Mouse (Mus musculus) embryonic facial prominence, embryonic 15.5 days (tissue): ENCODE data around the gene Tmed9. TPM values are rescaled to one million over a fixed set of nuclear protein-coding genes. Genes with fewer than 3 reads are reported as not detected.

ENCODE experiments used
- ATAC-seq: fragments of 200-750 bp; cut with Nextera tagmentation; 2 replicates; pipeline ENCODE4 v1.8.0; 2017; ENCODE audit warnings: low read depth, moderate TSS enrichment; ENCODE audit not compliant: insufficient number of reproducible peaks, low FRiP score, low TSS enrichment
- H3K27ac ChIP-seq: fragments of 300-500 bp; sonication (generic); replicated peaks from 2 replicates; pipeline ENCODE4 v1.5.1; 2015; ENCODE audit warnings: mild to moderate bottlenecking, inconsistent platforms
- H3K27me3 ChIP-seq: fragments of 300-500 bp; sonication (generic); 2 replicates; pipeline ENCODE4 v1.6.1; 2015; ENCODE audit warnings: inconsistent platforms
- H3K36me3 ChIP-seq: fragments of 300-500 bp; sonication (generic); 2 replicates; pipeline ENCODE4 v1.6.1; 2015; ENCODE audit warnings: mild to moderate bottlenecking, inconsistent platforms
- H3K4me1 ChIP-seq: fragments of 300-500 bp; sonication (generic); 2 replicates; pipeline ENCODE4 v1.6.1; 2015; ENCODE audit warnings: inconsistent platforms
- H3K4me2 ChIP-seq: fragments of 300-500 bp; sonication (generic); replicated peaks from 2 replicates; pipeline ENCODE4 v1.6.1; 2015; ENCODE audit warnings: mild to moderate bottlenecking, inconsistent platforms
- H3K4me3 ChIP-seq: fragments of 300-500 bp; sonication (generic); replicated peaks from 2 replicates; pipeline ENCODE4 v1.5.1; 2015; ENCODE audit warnings: mild to moderate bottlenecking, inconsistent platforms
- H3K9ac ChIP-seq: fragments of 300-500 bp; sonication (generic); 2 replicates; pipeline ENCODE4 v1.6.1; 2015; ENCODE audit warnings: inconsistent platforms
- H3K9me3 ChIP-seq: fragments of 300-500 bp; sonication (generic); replicated peaks from 2 replicates; pipeline ENCODE4 v1.6.1; 2016; ENCODE audit warnings: inconsistent platforms
- WGBS: fragments of 180-500 bp; shearing (Covaris S2); methylation state at CpG from one replicate; pipeline ENCODE4 v1.1.7; 2015; 5-methylcytosine and 5-hydroxymethylcytosine counted together
- polyA plus RNA-seq: library from polyadenylated mRNA; unstranded; fragments of >200 nt; fragmentation: Nextera tagmentation; extraction: Ambion mirVana; gene quantifications from 2 replicates; pipeline ENCODE4 v1.2.1, GENCODE M21; 2015

Gene Tmed9
- polyA plus RNA-seq, 1 experiment from 2014 or later, result 163 TPM

DNA sequence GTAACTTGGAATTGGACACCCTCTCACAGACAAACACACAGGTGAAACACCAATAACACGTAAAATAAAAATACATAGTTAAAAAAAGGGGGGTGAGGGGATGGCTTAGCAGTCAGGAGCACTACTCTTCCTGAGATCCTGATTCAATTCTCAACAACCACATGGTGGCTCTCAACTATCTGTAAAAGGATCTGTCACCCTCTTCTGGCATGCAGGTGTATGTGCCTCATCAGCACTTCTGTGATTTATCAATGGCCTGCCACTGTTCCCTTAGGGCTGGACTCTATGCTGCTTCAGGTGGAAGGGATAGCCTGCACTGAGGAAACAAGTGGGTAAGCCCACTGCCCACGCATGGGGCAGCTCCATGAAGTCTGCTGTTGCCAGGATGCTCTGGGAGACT lies 32.6 kb upstream of the Tmed9 start:
- no peak for ATAC-seq
- H3K27me3 ChIP-seq, result no peaks in the 10 kb centered on the region
- peaks cover 87% of the 10 kb centered on the region for H3K36me3 ChIP-seq
- H3K4me2 ChIP-seq, result no peak overlapping the region
- H3K27ac ChIP-seq, result no peak overlapping the region
- 0 out of 2 replicates have a peak, but pooled peaks cover 5% of the 10 kb centered on the region for H3K4me1 ChIP-seq
- WGBS, result 90% methylated on average over 2 of the region's 2 CpGs
- no peaks in the 10 kb centered on the region for H3K9me3 ChIP-seq
- no peak overlapping the region for H3K9ac ChIP-seq
- no peak overlapping the region for H3K4me3 ChIP-seq

DNA sequence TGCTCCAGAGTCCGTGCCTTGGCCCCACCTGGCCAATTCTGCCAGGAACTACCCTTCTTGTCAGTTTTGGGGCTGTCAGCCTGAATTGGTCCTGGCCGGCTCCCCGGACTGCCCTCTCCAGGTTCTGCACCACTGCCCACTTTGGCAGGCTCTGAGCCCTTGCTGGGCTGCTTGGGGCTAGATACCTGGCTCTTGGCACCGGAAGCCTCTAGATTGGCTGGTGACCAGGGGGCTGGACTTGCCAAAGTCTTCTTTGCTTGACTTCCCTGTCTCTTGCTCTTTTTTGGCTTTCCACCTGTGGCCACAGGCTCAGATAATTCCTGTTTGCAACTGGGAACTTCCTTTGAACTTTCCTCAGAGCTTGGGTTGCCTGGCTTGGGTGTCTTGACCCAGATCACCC lies 30.6 kb upstream of the Tmed9 start:
- H3K4me3 ChIP-seq, result no peak overlapping the region
- H3K4me2 ChIP-seq, result no peak overlapping the region
- no peaks in the 10 kb centered on the region for H3K27me3 ChIP-seq
- H3K4me1 ChIP-seq, result no peaks in the 10 kb centered on the region
- WGBS, result 96% methylated on average over 4 of the region's 4 CpGs
- H3K36me3 ChIP-seq, result peaks cover 100% of the 10 kb centered on the region
- no peak for ATAC-seq
- H3K9me3 ChIP-seq, result no peaks in the 10 kb centered on the region
- H3K9ac ChIP-seq, result no peak overlapping the region
- no peak overlapping the region for H3K27ac ChIP-seq

GRCm38 (mm10) chr13:55543447-55543846 lies 30.1 kb upstream of the Tmed9 start:
- ATAC-seq, result no peak
- Histone ChIP-seq H3K27ac (no peak overlapping the region), H3K4me3 (no peak overlapping the region), H3K4me1 (no peaks in the 10 kb centered on the region), H3K4me2 (no peak overlapping the region), H3K9me3 (no peaks in the 10 kb centered on the region), H3K36me3 (peaks cover 100% of the 10 kb centered on the region), H3K9ac (no peak overlapping the region), H3K27me3 (no peaks in the 10 kb centered on the region)
- WGBS, result 88% methylated on average over 8 of the region's 8 CpGs

GRCm38 (mm10) chr13:55544792-55545191 lies 28.7 kb upstream of the Tmed9 start:
- H3K9ac ChIP-seq, result no peak overlapping the region
- H3K9me3 ChIP-seq, result no peaks in the 10 kb centered on the region
- no peak overlapping the region for H3K27ac ChIP-seq
- no peaks in the 10 kb centered on the region for H3K4me1 ChIP-seq
- 93% methylated on average over 6 of the region's 6 CpGs for WGBS
- no peak overlapping the region for H3K4me3 ChIP-seq
- peaks cover 100% of the 10 kb centered on the region for H3K36me3 ChIP-seq
- no peak overlapping the region for H3K4me2 ChIP-seq
- H3K27me3 ChIP-seq, result no peaks in the 10 kb centered on the region
- no peak for ATAC-seq

DNA sequence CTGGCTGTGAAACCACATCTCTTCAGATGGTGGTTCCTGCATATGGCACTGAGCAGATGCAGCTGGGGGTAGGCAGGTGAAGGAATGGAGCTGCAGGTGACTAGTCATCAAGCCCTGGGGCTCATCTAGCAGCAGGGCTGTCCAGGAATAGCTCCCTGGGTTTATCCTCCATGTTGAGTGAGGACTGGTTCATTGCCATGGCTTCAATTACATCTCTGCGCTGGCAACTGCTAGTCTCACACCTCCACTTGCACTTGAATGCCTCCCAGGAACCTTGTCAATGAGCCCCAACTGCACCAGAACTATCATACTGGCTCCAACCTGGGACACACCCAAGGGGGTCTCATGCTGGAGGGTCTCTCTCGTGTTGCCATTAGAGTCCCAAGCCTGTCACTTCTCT lies 25.6 kb upstream of the Tmed9 start:
- peaks cover 93% of the 10 kb centered on the region for H3K36me3 ChIP-seq
- H3K4me3 ChIP-seq, result no peak overlapping the region
- ATAC-seq, result no peak
- H3K4me2 ChIP-seq, result no peak overlapping the region
- H3K27ac ChIP-seq, result no peak overlapping the region
- no peaks in the 10 kb centered on the region for H3K4me1 ChIP-seq
- H3K27me3 ChIP-seq, result no peaks in the 10 kb centered on the region
- 84% methylated on average over 2 of the region's 2 CpGs for WGBS
- no peak overlapping the region for H3K9ac ChIP-seq
- no peaks in the 10 kb centered on the region for H3K9me3 ChIP-seq

DNA sequence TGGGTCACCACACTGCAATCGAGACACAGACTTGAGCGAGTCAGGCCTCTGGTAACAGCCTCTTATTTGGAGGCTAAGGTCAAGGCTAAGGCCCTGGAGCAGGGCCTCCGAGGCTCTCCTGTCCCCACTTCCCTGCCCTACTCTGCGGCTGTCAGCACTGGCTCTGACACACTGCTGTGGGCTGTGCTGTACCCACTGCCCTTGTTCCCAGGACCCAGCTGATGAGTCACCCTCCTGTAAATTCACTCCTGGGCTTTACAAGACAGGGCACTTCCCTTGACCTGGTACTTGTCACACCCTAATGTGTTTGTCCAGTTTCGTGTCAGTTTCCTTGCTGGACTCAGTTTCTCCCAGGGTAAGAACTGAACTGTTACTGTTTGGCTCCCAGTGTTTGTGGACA lies 25.1 kb upstream of the Tmed9 start:
- Histone ChIP-seq H3K27ac (no peak overlapping the region), H3K9me3 (no peaks in the 10 kb centered on the region)
- WGBS, result 91% methylated on average over 5 of the region's 5 CpGs

GRCm38 (mm10) chr13:55549061-55549460 lies 24.5 kb upstream of the Tmed9 start:
- no peak overlapping the region for H3K4me3 ChIP-seq
- H3K27ac ChIP-seq, result no peak overlapping the region
- H3K9me3 ChIP-seq, result no peaks in the 10 kb centered on the region
- no peaks in the 10 kb centered on the region for H3K4me1 ChIP-seq
- no peaks in the 10 kb centered on the region for H3K27me3 ChIP-seq
- peaks cover 93% of the 10 kb centered on the region for H3K36me3 ChIP-seq
- ATAC-seq, result no peak
- WGBS, result 85% methylated on average over 15 of the region's 15 CpGs
- no peak overlapping the region for H3K4me2 ChIP-seq
- no peak overlapping the region for H3K9ac ChIP-seq

More for the DNA sequence above, 25.1 kb upstream of the Tmed9 start:
- no peaks in the 10 kb centered on the region for H3K27me3 ChIP-seq
- H3K9ac ChIP-seq, result no peak overlapping the region
- no peak overlapping the region for H3K4me3 ChIP-seq
- no peak overlapping the region for H3K4me2 ChIP-seq
- peaks cover 93% of the 10 kb centered on the region for H3K36me3 ChIP-seq
- no peak for ATAC-seq
- H3K4me1 ChIP-seq, result no peaks in the 10 kb centered on the region

GRCm38 (mm10) chr13:55555921-55556320 lies 17.6 kb upstream of the Tmed9 start:
- 91% methylated on average over 9 of the region's 9 CpGs for WGBS
- Histone ChIP-seq H3K27me3 (no peaks in the 10 kb centered on the region), H3K4me3 (no peak overlapping the region), H3K4me2 (no peak overlapping the region), H3K36me3 (peaks cover 57% of the 10 kb centered on the region), H3K9me3 (no peaks in the 10 kb centered on the region), H3K9ac (no peak overlapping the region), H3K27ac (no peak overlapping the region), H3K4me1 (no peaks in the 10 kb centered on the region)
- no peak for ATAC-seq

DNA sequence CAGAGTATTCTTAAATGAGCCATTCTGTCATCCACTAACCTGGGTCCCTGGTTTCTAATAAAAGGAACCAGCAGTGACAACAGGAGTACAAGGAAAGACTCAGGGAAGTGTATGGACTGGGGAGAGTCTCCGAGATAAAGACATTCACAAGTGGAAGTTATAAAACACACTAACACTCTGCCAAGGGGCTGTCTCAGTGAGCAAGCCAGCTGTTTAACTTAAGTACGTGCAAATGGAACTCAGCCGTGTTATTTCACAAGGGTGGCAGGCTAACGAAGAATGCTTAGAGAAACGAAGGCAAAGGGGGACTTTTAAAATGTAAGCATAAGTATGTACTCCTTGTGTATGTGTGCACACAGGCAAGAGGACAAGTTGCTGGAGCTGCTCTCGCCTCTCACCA lies 16.0 kb upstream of the Tmed9 start:
- peaks cover 50% of the 10 kb centered on the region for H3K36me3 ChIP-seq

GRCm38 (mm10) chr13:55563266-55563879 lies 10.2 kb upstream of the Tmed9 start:
- H3K4me2 ChIP-seq, result no peak overlapping the region
- ATAC-seq, result no peak
- H3K27ac ChIP-seq, result no peak overlapping the region
- no peaks in the 10 kb centered on the region for H3K27me3 ChIP-seq
- peaks cover 21% of the 10 kb centered on the region for H3K36me3 ChIP-seq
- H3K9me3 ChIP-seq, result no peaks in the 10 kb centered on the region
- WGBS, result 55% methylated on average over 7 of the region's 7 CpGs
- no peak overlapping the region for H3K4me3 ChIP-seq
- H3K9ac ChIP-seq, result no peak overlapping the region
- no peaks in the 10 kb centered on the region; the same call in 1 of the 2 replicates for H3K4me1 ChIP-seq

More for the DNA sequence above, 16.0 kb upstream of the Tmed9 start:
- Histone ChIP-seq H3K9ac (no peak overlapping the region), H3K4me1 (no peaks in the 10 kb centered on the region), H3K27ac (no peak overlapping the region), H3K4me2 (no peak overlapping the region), H3K27me3 (no peaks in the 10 kb centered on the region), H3K9me3 (no peaks in the 10 kb centered on the region), H3K4me3 (no peak overlapping the region)
- ATAC-seq, result no peak
- 81% methylated on average over 6 of the region's 6 CpGs for WGBS

DNA sequence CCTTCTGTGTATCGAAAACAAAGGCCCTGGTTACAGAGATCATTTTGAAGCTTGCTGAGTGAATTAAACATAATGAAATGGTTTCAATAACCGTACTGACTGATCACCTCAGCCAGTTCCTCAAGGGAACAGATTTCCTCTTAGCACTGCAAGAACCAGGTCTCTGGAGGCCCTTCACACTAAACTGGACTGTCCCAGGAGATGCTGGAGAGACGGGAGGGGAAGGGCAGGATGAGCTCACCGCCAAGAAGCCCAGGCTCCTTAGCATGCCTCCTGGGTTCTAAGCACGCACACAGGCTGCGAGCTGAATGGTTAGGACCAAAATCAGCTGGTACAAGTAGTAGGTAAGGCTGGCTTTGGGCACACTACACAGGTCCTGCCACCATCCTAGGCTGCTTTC lies 6.5 kb upstream of the Tmed9 start:
- H3K9me3 ChIP-seq, result no peaks in the 10 kb centered on the region
- H3K27ac ChIP-seq, result no peak overlapping the region
- peaks cover 15% of the 10 kb centered on the region for H3K4me1 ChIP-seq
- ATAC-seq, result no peak
- H3K4me3 ChIP-seq, result no peak overlapping the region
- 79% methylated on average over 6 of the region's 6 CpGs for WGBS
- H3K4me2 ChIP-seq, result no peak overlapping the region
- H3K9ac ChIP-seq, result no peak overlapping the region
- H3K27me3 ChIP-seq, result no peaks in the 10 kb centered on the region
- peaks cover 18% of the 10 kb centered on the region for H3K36me3 ChIP-seq

- WGBS, result 73% methylated on average over 2 of the region's 2 CpGs
- no peak for ATAC-seq
- no peak overlapping the region for H3K9ac ChIP-seq
These were observed 5.6 kb upstream of the Tmed9 start for GRCm38 (mm10) chr13:55567949-55568348.

More at GRCm38 (mm10) chr13:55567949-55568348, 5.6 kb upstream of the Tmed9 start:
- Histone ChIP-seq H3K4me3 (no peak overlapping the region), H3K36me3 (peaks cover 18% of the 10 kb centered on the region), H3K27me3 (no peaks in the 10 kb centered on the region), H3K4me1 (peaks cover 18% of the 10 kb centered on the region), H3K27ac (no peak overlapping the region), H3K4me2 (no peak overlapping the region), H3K9me3 (no peaks in the 10 kb centered on the region)
